Mouse (Mus musculus): Measurements from ENCODE around the gene Hspbap1. TPM values are rescaled to one million over a fixed set of nuclear protein-coding genes. Genes with fewer than 3 reads are reported as not detected.
A peak's percentile ranks its signal among the peaks of the same experiment; 100 is the strongest.

Gene Hspbap1
- polyA plus RNA-seq, 1 experiment from 2014 or later = 21.9 TPM

- Histone ChIP-seq H3K4me2 (replicated peaks) (no peak overlapping the region), H3K27me3 (no peaks in the 10 kb centered on the region), H3K4me1 (replicated peaks) (peaks cover 27% of the 10 kb centered on the region), H3K27ac (no peak overlapping the region), H3K4me3 (replicated peaks) (no peak overlapping the region), H3K9me3 (no peaks in the 10 kb centered on the region), H3K36me3 (no peaks in the 10 kb centered on the region), H3K9ac (replicated peaks) (no peak overlapping the region)
- 87% methylated on average over 2 of the region's 2 CpGs for WGBS
- ATAC-seq = no peak
Observed at GRCm38 (mm10) chr16:35765449-35765848, 4.7 kb upstream of the Hspbap1 start.

- no peaks in the 10 kb centered on the region for H3K9me3 ChIP-seq
- H3K27me3 ChIP-seq = no peaks in the 10 kb centered on the region
- no peak overlapping the region for H3K9ac ChIP-seq (replicated peaks)
- no peak for ATAC-seq
- no peak overlapping the region for H3K27ac ChIP-seq
- H3K4me1 ChIP-seq (replicated peaks) = peaks cover 36% of the 10 kb centered on the region
- H3K4me3 ChIP-seq (replicated peaks) = no peak overlapping the region
- H3K4me2 ChIP-seq (replicated peaks) = no peak overlapping the region
- 82% methylated on average over 3 of the region's 3 CpGs for WGBS
- H3K36me3 ChIP-seq = no peaks in the 10 kb centered on the region
Observed at GRCm38 (mm10) chr16:35766366-35766765, 3.8 kb upstream of the Hspbap1 start.

- H3K9me3 ChIP-seq = no peaks in the 10 kb centered on the region
- H3K27ac ChIP-seq = no peak overlapping the region
- H3K4me1 ChIP-seq (replicated peaks) = peaks cover 39% of the 10 kb centered on the region
- H3K4me3 ChIP-seq (replicated peaks) = peak overlapping the region; percentile 70
- H3K4me2 ChIP-seq (replicated peaks) = peak overlapping the region; percentile 73
- no peaks in the 10 kb centered on the region for H3K27me3 ChIP-seq
- H3K36me3 ChIP-seq = no peaks in the 10 kb centered on the region
- WGBS = 25% methylated on average over 6 of the region's 6 CpGs
- H3K9ac ChIP-seq (replicated peaks) = peak overlapping the region; percentile 89
- ATAC-seq = no peak
Observed at GRCm38 (mm10) chr16:35768469-35768784, 1.7 kb upstream of the Hspbap1 start.

- ATAC-seq = peak; percentile 89
- under 1% methylated on average over 67 of the region's 78 CpGs for WGBS
Observed at GRCm38 (mm10) chr16:35768785-35769642, 1.2 kb upstream of the Hspbap1 start, which contains the start of gene Dirc2. Gene Dirc2, minus strand, starts transcription at chr16:35769356.

GRCm38 (mm10) chr16:35771141-35771540 is 966 bp downstream of the Hspbap1 start:
- Histone ChIP-seq H3K27me3 (no peaks in the 10 kb centered on the region), H3K4me1 (replicated peaks) (peaks cover 39% of the 10 kb centered on the region), H3K27ac (no peak overlapping the region), H3K9me3 (no peaks in the 10 kb centered on the region), H3K9ac (replicated peaks) (peak overlapping the region; percentile 85), H3K36me3 (no peaks in the 10 kb centered on the region), H3K4me2 (replicated peaks) (peak overlapping the region; percentile 73), H3K4me3 (replicated peaks) (peak overlapping the region; percentile 70)
- ATAC-seq = no peak
- WGBS = 20% methylated on average over 8 of the region's 8 CpGs

More at GRCm38 (mm10) chr16:35768785-35769642, 1.2 kb upstream of the Hspbap1 start, which contains the start of gene Dirc2:
- Histone ChIP-seq H3K9me3 (no peaks in the 10 kb centered on the region), H3K4me2 (replicated peaks) (peak within 1 kb of the TSS; percentile 73), H3K4me3 (replicated peaks) (peak within 1 kb of the TSS; percentile 70), H3K27ac (peak within 1 kb of the TSS; percentile 75), H3K9ac (replicated peaks) (peak within 1 kb of the TSS; percentile 89), H3K4me1 (replicated peaks) (peaks cover 39% of the 10 kb centered on the region), H3K36me3 (no peaks in the 10 kb centered on the region), H3K27me3 (no peaks in the 10 kb centered on the region)

- no peaks in the 10 kb centered on the region for H3K27me3 ChIP-seq
- no peak overlapping the region for H3K27ac ChIP-seq
- H3K4me1 ChIP-seq (replicated peaks) = peaks cover 34% of the 10 kb centered on the region
- no peak overlapping the region for H3K9ac ChIP-seq (replicated peaks)
- 0 out of 2 replicates have a peak overlapping the region, but pooled peaks have one; percentile 70 for H3K4me3 ChIP-seq (replicated peaks)
- WGBS = 89% methylated on average over 5 of the region's 5 CpGs
- H3K4me2 ChIP-seq (replicated peaks) = peak overlapping the region; percentile 73; the same call in 1 of the 2 replicates
- no peaks in the 10 kb centered on the region for H3K9me3 ChIP-seq
- ATAC-seq = no peak
- H3K36me3 ChIP-seq = no peaks in the 10 kb centered on the region
Observed at GRCm38 (mm10) chr16:35771606-35772005, 1.4 kb downstream of the Hspbap1 start.

GRCm38 (mm10) chr16:35772598-35772997 is 2.4 kb downstream of the Hspbap1 start:
- no peak overlapping the region for H3K4me2 ChIP-seq (replicated peaks)
- 94% methylated on average over 5 of the region's 5 CpGs for WGBS
- no peak overlapping the region for H3K4me3 ChIP-seq (replicated peaks)
- H3K9ac ChIP-seq (replicated peaks) = no peak overlapping the region
- H3K27me3 ChIP-seq = no peaks in the 10 kb centered on the region
- no peaks in the 10 kb centered on the region for H3K9me3 ChIP-seq
- peaks cover 27% of the 10 kb centered on the region for H3K4me1 ChIP-seq (replicated peaks)
- ATAC-seq = no peak
- H3K27ac ChIP-seq = no peak overlapping the region
- no peaks in the 10 kb centered on the region for H3K36me3 ChIP-seq

- Histone ChIP-seq H3K27me3 (no peaks in the 10 kb centered on the region), H3K4me3 (replicated peaks) (no peak overlapping the region), H3K9me3 (no peaks in the 10 kb centered on the region), H3K27ac (no peak overlapping the region), H3K4me1 (replicated peaks) (peaks cover 8% of the 10 kb centered on the region), H3K4me2 (replicated peaks) (no peak overlapping the region), H3K36me3 (no peaks in the 10 kb centered on the region), H3K9ac (replicated peaks) (no peak overlapping the region)
- ATAC-seq = no peak
- 88% methylated on average over 1 of the region's 1 CpGs for WGBS
Observed at GRCm38 (mm10) chr16:35775835-35776234, 5.7 kb downstream of the Hspbap1 start.

- H3K27ac ChIP-seq = no peak overlapping the region
- no peak overlapping the region for H3K4me3 ChIP-seq (replicated peaks)
- no peaks in the 10 kb centered on the region for H3K9me3 ChIP-seq
- ATAC-seq = no peak
- no peaks in the 10 kb centered on the region for H3K27me3 ChIP-seq
- H3K9ac ChIP-seq (replicated peaks) = no peak overlapping the region
- H3K4me1 ChIP-seq (replicated peaks) = no peaks in the 10 kb centered on the region; the same call in 1 of the 2 replicates
- H3K4me2 ChIP-seq (replicated peaks) = no peak overlapping the region
- 96% methylated on average over 7 of the region's 7 CpGs for WGBS
- H3K36me3 ChIP-seq = no peaks in the 10 kb centered on the region
Observed at GRCm38 (mm10) chr16:35776737-35777136, 6.6 kb downstream of the Hspbap1 start.

- Histone ChIP-seq H3K9ac (replicated peaks) (no peak overlapping the region), H3K4me3 (replicated peaks) (no peak overlapping the region), H3K27me3 (no peaks in the 10 kb centered on the region), H3K36me3 (no peaks in the 10 kb centered on the region), H3K27ac (no peak overlapping the region), H3K4me1 (replicated peaks) (no peaks in the 10 kb centered on the region), H3K4me2 (replicated peaks) (no peak overlapping the region), H3K9me3 (no peaks in the 10 kb centered on the region)
- WGBS = over 99% methylated on average over 4 of the region's 4 CpGs
- no peak for ATAC-seq
Observed at GRCm38 (mm10) chr16:35777768-35778167, 7.6 kb downstream of the Hspbap1 start.

- no peak for ATAC-seq
- Histone ChIP-seq H3K27ac (no peak overlapping the region), H3K9ac (replicated peaks) (no peak overlapping the region), H3K27me3 (no peaks in the 10 kb centered on the region), H3K4me1 (replicated peaks) (no peaks in the 10 kb centered on the region), H3K4me2 (replicated peaks) (no peak overlapping the region), H3K4me3 (replicated peaks) (no peak overlapping the region), H3K36me3 (no peaks in the 10 kb centered on the region), H3K9me3 (no peaks in the 10 kb centered on the region)
- WGBS = 77% methylated on average over 7 of the region's 7 CpGs
Observed at GRCm38 (mm10) chr16:35779681-35780080, 9.5 kb downstream of the Hspbap1 start.

- no peak for ATAC-seq
- no peaks in the 10 kb centered on the region for H3K9me3 ChIP-seq
- H3K36me3 ChIP-seq = no peaks in the 10 kb centered on the region
- no peak overlapping the region for H3K4me3 ChIP-seq (replicated peaks)
- H3K4me1 ChIP-seq (replicated peaks) = no peaks in the 10 kb centered on the region
- H3K9ac ChIP-seq (replicated peaks) = no peak overlapping the region
- H3K27ac ChIP-seq = no peak overlapping the region
- WGBS = 90% methylated on average over 9 of the region's 9 CpGs
- no peaks in the 10 kb centered on the region for H3K27me3 ChIP-seq
- H3K4me2 ChIP-seq (replicated peaks) = no peak overlapping the region
Observed at GRCm38 (mm10) chr16:35781096-35781495, 10.9 kb downstream of the Hspbap1 start.
